Mouse (Mus musculus) spleen, postnatal 14 days (tissue): ENCODE results near the gene Clcn7.
"Not testable (repeated sequence)": the region's sequence is repeated elsewhere in the genome, so short reads cannot be mapped to it uniquely, and the experiment has no call there.

Experiments
- DNase-seq, 2 experiments: peaks; one replicate each; pipeline ENCODE4 v3.0.0; 2021 to 2022; ENCODE audit warnings: low spot score in 2 of 2

Clcn7 gene

GRCm38 (mm10) chr17:25133275-25133698 is at the start of gene Clcn7:
TSS of gene Clcn7 (plus strand) at chr17:25133391.
- peak; percentile 80 to 90 for DNase-seq

- no peak for DNase-seq
Measured at GRCm38 (mm10) chr17:25083444-25083931, 49.7 kb upstream of the Clcn7 start, which contains the start of gene Tmem204. TSS of gene Tmem204 (minus strand) at chr17:25083591.

GRCm38 (mm10) chr17:25084835-25085385 is 48.3 kb upstream of the Clcn7 start:
- no peak for DNase-seq

- no peak for DNase-seq
Measured at GRCm38 (mm10) chr17:25086724-25087123, 46.5 kb upstream of the Clcn7 start.

- DNase-seq: no peak
Measured at GRCm38 (mm10) chr17:25089158-25089557, 44.0 kb upstream of the Clcn7 start.

GRCm38 (mm10) chr17:25090450-25090849 is 42.7 kb upstream of the Clcn7 start:
- no peak for DNase-seq

- DNase-seq: no peak
Measured at GRCm38 (mm10) chr17:25096221-25096620, 37.0 kb upstream of the Clcn7 start.

- no peak for DNase-seq
Measured at GRCm38 (mm10) chr17:25100052-25100451, 33.1 kb upstream of the Clcn7 start.

GRCm38 (mm10) chr17:25101338-25101737 is 31.9 kb upstream of the Clcn7 start:
- DNase-seq: no peak

- DNase-seq: no peak
Measured at GRCm38 (mm10) chr17:25107786-25108185, 25.4 kb upstream of the Clcn7 start.

- DNase-seq: peak in 1 of 2 experiments; percentile 30
Measured at GRCm38 (mm10) chr17:25109578-25109977, 23.6 kb upstream of the Clcn7 start.

- no peak for DNase-seq
Measured at GRCm38 (mm10) chr17:25110590-25110989, 22.6 kb upstream of the Clcn7 start.

GRCm38 (mm10) chr17:25111220-25111619 is 22.0 kb upstream of the Clcn7 start:
- DNase-seq: no peak

- DNase-seq: no peak
Measured at GRCm38 (mm10) chr17:25111739-25112422, 21.3 kb upstream of the Clcn7 start.

- DNase-seq: no peak
Measured at GRCm38 (mm10) chr17:25112423-25112810, 20.8 kb upstream of the Clcn7 start.

- peak in 1 of 2 experiments; percentile 33 for DNase-seq
Measured at GRCm38 (mm10) chr17:25114908-25115645, 18.1 kb upstream of the Clcn7 start.

- DNase-seq: peak; percentile 93 to 96
Measured at GRCm38 (mm10) chr17:25115664-25116432, 17.3 kb upstream of the Clcn7 start, which contains the start of gene Telo2. TSS of gene Telo2 (minus strand) at chr17:25115967.

- peak in 1 of 2 experiments; percentile 24 for DNase-seq
Measured at GRCm38 (mm10) chr17:25117263-25117662, 15.9 kb upstream of the Clcn7 start.

GRCm38 (mm10) chr17:25120406-25120805 is 12.8 kb upstream of the Clcn7 start, which contains the start of gene Ptx4:
TSS of gene Ptx4 (plus strand) at chr17:25120760.
- no peak for DNase-seq

GRCm38 (mm10) chr17:25123979-25124378 is 9.2 kb upstream of the Clcn7 start:
- DNase-seq: peak in 1 of 2 experiments; percentile 31

GRCm38 (mm10) chr17:25125442-25126060 is 7.6 kb upstream of the Clcn7 start:
- not testable (repeated sequence) for DNase-seq
